In the genomic region with DNA sequence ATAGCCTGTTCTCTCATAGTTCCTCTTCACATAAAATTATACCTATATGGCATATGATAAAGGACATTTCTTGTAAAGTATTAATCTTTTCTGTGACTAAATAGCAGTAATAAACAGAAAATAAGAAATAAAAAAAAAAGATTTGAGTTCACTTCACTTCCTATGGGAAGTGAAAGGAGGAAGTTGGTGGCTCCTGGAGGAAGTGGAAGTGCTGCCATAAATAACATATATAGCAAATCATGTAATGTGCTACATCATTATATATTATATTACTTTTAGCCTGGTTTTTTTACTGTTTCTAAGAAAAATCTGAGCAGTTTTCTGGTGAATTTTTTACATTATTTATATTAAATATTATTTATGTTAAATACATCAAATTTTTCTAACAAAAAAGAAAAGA, we compare ENCODE assay signal across 16 mouse cellular contexts.
"Had no signal": no experiment of that assay in that cellular context is flagged by ENCODE, and none has a peak within 500 bp of the region (broad histone marks: within the 10 kb centered on the region; RNA-seq: fewer than 3 reads in every experiment).

No protein-coding gene starts in this region.

- DNase-seq: retina, postnatal 1 day; right cerebral cortex, adult 18-20 months; right cerebral cortex, postnatal 14 days; right cerebral cortex, postnatal 25 days; right cerebral cortex, postnatal 4 days; spleen, adult 18-20 months; thymus, adult 18-20 months; thymus, adult 2 months; thymus, postnatal 14 days; thymus, postnatal 25 days; thymus, postnatal 36 days; thymus, postnatal 4 days had no signal

- H3K36me3 ChIP-seq: neural tube, embryonic 13.5 days; neural tube, embryonic 15.5 days; stomach, embryonic 15.5 days had no signal

- H3K4me3 ChIP-seq: neural tube, embryonic 13.5 days; neural tube, embryonic 15.5 days; stomach, embryonic 15.5 days had no signal

- H3K27ac ChIP-seq: neural tube, embryonic 13.5 days; neural tube, embryonic 15.5 days; stomach, embryonic 15.5 days; stomach, postnatal 0 days had no signal

- H3K4me2 ChIP-seq: neural tube, embryonic 13.5 days; neural tube, embryonic 15.5 days; stomach, embryonic 15.5 days had no signal

- H3K9me3 ChIP-seq: neural tube, embryonic 13.5 days; neural tube, embryonic 15.5 days; stomach, embryonic 15.5 days had no signal

- H3K27me3 ChIP-seq: neural tube, embryonic 13.5 days; neural tube, embryonic 15.5 days; stomach, embryonic 15.5 days had no signal

- H3K4me1 ChIP-seq: neural tube, embryonic 13.5 days; neural tube, embryonic 15.5 days; stomach, embryonic 15.5 days had no signal

- H3K9ac ChIP-seq: neural tube, embryonic 13.5 days; neural tube, embryonic 15.5 days; stomach, embryonic 15.5 days had no signal
